1 mouse cellular context compared by ENCODE assay signal in the genomic region with DNA sequence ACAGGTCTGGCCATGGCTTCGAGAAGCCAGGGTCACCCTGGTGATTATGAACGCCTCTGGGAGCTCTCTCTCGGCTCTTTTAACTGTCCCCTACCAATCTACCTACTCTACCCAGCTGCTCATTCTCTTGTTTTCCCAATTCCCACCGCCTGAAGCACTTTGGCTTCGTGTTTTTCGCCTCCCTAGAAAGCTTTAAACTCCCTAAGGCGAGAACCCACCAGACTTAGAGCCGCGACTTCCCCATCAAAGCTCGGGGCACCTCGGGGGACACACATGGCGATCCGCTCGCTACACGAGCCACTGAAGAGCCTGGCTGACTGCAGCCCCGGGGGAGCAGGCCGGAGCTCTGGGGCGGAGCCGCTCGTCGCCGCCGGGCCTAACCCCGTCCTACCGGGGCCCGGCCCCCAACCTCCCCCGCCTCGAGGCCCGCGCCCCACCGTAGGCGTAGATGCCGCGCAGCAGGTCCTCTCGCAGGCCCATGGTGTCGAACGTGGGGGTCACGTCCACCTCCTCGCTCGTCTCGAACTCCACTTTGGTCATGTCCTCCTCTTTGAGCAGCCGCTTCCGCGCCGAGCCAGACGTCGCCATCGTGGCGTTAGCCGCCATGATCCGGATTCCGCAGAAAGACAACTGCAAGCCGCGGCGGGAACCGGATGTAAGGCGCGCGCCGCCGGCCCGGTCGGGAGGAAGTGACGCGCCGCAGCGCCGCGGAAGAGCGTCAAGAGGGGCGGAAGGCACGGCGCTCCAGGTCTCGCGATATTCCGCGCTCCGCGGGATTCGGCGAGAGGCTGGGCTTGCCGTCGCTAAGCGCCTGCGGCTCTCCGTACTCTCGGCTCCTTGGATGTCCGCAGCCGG.
TF ChIP-seq lines count a peak whose summit lies in the region.

A gene (minus strand): TSS at position 699 of the 855 bp plus-strand sequence.

TF ChIP-seq in CH12.LX, 34 proteins besides CTCF, POLR2A, EP300 and RAD21 (continued from another document):
- peak; percentile 98 for TF ChIP-seq KAT2A (IDR thresholded peaks at IDR 0.05; ENCODE audit: insufficient replicate concordance, low read length)
- TF ChIP-seq GABPA (IDR thresholded peaks at IDR 0.05; ENCODE audit: insufficient replicate concordance, low read depth, low read length): peak; percentile 71; the same call in 1 of the 2 replicates
- TF ChIP-seq MAZ (IDR thresholded peaks at IDR 0.05; ENCODE audit: low read depth, low read length): no peak
- no peak for TF ChIP-seq USF1 (IDR thresholded peaks at IDR 0.05; ENCODE audit: low read depth, low read length)
- no peak for TF ChIP-seq MAFK (IDR thresholded peaks at IDR 0.05; ENCODE audit: insufficient replicate concordance, low read length)
- peak; percentile 84 for TF ChIP-seq ZMIZ1 (IDR thresholded peaks at IDR 0.05; ENCODE audit: low read depth, low read length)
- peak; percentile 91 for TF ChIP-seq TCF12 (IDR thresholded peaks at IDR 0.05; ENCODE audit: low read depth, low read length)
- peak; percentile 61; the same call in 1 of the 2 replicates for TF ChIP-seq TBP (conservative IDR thresholded peaks at IDR 0.05; ENCODE audit: low read depth, low read length)
- TF ChIP-seq ZKSCAN1 (IDR thresholded peaks at IDR 0.05; ENCODE audit: borderline replicate concordance, low read depth, low read length): no peak
- peak; percentile 89; the same call in 1 of the 2 replicates for TF ChIP-seq POLR2AphosphoS2 (IDR thresholded peaks at IDR 0.05; ENCODE audit: low read depth, low read length)
- TF ChIP-seq MAX (IDR thresholded peaks at IDR 0.05; ENCODE audit: low read length): peak; percentile 73; the same call in 1 of the 2 replicates
- peak; percentile 44; the same call in 1 of the 2 replicates for TF ChIP-seq MEF2A (IDR thresholded peaks at IDR 0.05; ENCODE audit: borderline replicate concordance, low read depth, low read length)
- peak; percentile 97 for TF ChIP-seq NELFE (IDR thresholded peaks at IDR 0.05; ENCODE audit: low read depth, low read length)
- TF ChIP-seq SMC3 (IDR thresholded peaks at IDR 0.05; ENCODE audit: low read depth, low read length): no peak
- TF ChIP-seq CHD2 (IDR thresholded peaks at IDR 0.05; ENCODE audit: low read length): peak; percentile 100
TF ChIP-seq in CH12.LX: peak in this region for 16.
